Mouse (Mus musculus) kidney, adult 2 months (tissue): Measurements from ENCODE around the gene 2810408A11Rik.

Source experiments
- CTCF ChIP-seq: fragments of 200-500 bp; conservative IDR thresholded peaks from 2 replicates; pipeline ENCODE4 v1.5.1; 2011; ENCODE audit warnings: low read depth, mild to moderate bottlenecking, control low read depth, low read length, moderate library complexity, mixed read lengths; ENCODE audit not compliant: insufficient read depth, insufficient read length
- POLR2A ChIP-seq: fragments of 200-500 bp; IDR thresholded peaks from one replicate; pipeline ENCODE4 v1.6.1; 2011; ENCODE audit warnings: low read depth, low read length, control low read depth

- TF ChIP-seq POLR2A (no peak), CTCF (no peak)
These were observed 18.3 kb upstream of the 2810408A11Rik start for GRCm38 (mm10) chr11:69919053-69919452.
